Mouse (Mus musculus): ENCODE measurements at regions not wholly inside any gene's neighbourhood (a gene's known extent, or its start where the extent isn't known, plus 50 kb on each side); places are given as distances from the start of the nearest gene placed in this dataset.

DNA sequence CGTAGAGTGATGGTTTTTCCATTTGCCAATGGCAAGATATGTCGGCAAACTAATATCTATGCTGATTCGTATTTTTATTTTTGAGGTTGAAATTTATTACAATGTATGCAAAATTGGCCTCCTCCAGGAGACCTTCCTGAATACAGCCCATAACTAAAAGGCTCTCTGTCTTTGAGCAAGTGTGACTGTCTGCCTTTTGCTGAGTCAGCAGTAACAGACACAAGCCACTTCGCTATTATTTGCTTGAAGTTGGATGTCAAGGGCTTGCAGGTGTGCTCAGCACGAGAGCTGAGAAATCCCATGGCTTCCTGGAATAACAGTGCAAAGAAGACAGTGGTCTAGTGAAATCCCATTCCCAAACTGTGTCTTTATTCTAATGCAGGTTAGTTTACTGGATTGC lies 56.9 kb downstream of the Dmrt2 start:
- TF ChIP-seq CTCF (IDR thresholded peaks at IDR 0.05; ENCODE audit: control insufficient read depth, insufficient read depth, insufficient replicate concordance, low read depth, low read length) (no peak), POLR2A (IDR thresholded peaks at IDR 0.05; ENCODE audit: control insufficient read depth, low read depth, low read length) (no peak)

Measured in testis, adult 2 months (tissue).